Comparison of ENCODE assay signal across 10 mouse cellular contexts in the genomic region with DNA sequence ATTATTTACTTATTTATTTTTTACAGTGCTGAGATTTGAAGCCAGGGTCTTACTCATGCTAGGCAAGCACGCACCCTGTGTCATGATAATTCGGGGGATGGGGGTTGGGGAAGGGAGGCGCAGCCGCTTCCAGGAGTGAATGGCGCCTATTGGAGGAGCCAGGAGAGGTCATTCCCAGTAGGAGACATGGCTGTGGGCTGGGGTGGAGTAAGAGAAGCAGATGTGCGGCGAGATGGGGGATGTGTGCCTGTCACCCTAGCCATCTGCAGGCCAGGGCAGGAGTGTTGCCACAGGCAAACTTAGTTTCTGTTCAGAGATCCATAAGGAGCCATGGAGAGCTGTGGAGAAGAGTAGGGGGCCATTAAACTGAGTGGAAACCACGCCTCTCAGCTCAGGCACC. TPM values are rescaled to one million over a fixed set of nuclear protein-coding genes. Genes with fewer than 3 reads are reported as not detected.
"Had no signal": no experiment of that assay in that cellular context is flagged by ENCODE, and none has a peak within 500 bp of the region (broad histone marks: within the 10 kb centered on the region; RNA-seq: fewer than 3 reads in every experiment).

No protein-coding gene starts in this region.

- H3K27ac ChIP-seq: layer of hippocampus, adult 2 months; limb, embryonic 15.5 days; liver, embryonic 14.5 days; midbrain, embryonic 13.5 days; neural tube, embryonic 12.5 days; stomach, postnatal 0 days had no signal

- ATAC-seq: midbrain, embryonic 13.5 days had no signal

- H3K9me3 ChIP-seq: limb, embryonic 15.5 days; midbrain, embryonic 13.5 days; neural tube, embryonic 12.5 days had no signal

- H3K4me2 ChIP-seq: limb, embryonic 15.5 days; neural tube, embryonic 12.5 days had no signal

- H3K9ac ChIP-seq: limb, embryonic 15.5 days; liver, embryonic 14.5 days; midbrain, embryonic 13.5 days; neural tube, embryonic 12.5 days had no signal

- DNase-seq: kidney, postnatal 10 days; left cerebral cortex, postnatal 4 days; lung, adult 18-20 months; thymus, postnatal 14 days had no signal

- H3K4me3 ChIP-seq: layer of hippocampus, adult 2 months; limb, embryonic 15.5 days; midbrain, embryonic 13.5 days; neural tube, embryonic 12.5 days had no signal

- H3K36me3 ChIP-seq: limb, embryonic 15.5 days; midbrain, embryonic 13.5 days; neural tube, embryonic 12.5 days had no signal

RNA-seq across cellular contexts. Expression of gene Insl3, which starts 1.4 kb away (rescaled TPM):
- polyA plus RNA-seq: neural tube, embryonic 12.5 days had no signal
